9 mouse cellular contexts compared by ENCODE assay signal in the genomic region with DNA sequence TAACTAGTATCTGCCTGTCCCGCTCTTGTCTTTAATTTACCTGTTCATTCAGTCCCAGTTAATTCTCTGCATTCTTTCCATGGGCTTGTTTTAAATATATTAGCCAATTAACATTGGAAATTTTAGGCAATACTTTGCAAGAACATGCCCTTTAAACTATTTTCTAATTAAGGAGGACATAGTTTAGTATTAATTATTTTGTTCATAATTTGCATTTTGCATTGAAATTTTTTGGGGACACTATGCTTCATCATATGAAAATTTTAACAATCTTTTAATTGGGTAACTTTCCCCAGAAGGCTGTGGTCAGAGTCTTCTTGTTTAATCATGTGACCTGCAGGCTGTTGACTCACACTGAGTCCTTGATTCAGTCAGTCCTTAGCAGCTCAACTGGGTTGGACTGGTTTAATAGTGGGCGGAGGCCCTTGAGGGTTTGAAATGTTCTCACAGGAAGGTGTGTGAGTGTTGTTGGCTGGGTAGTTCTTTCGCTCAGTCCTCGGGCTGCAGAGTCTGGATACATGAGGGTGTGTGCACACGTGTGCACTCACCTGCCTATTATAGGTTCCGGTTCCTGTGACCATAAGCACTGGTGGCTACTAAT.
DNase-seq lines count a peak whose midpoint lies in the region; ATAC-seq lines count a peak whose summit lies in the region.
"Had no signal": no experiment of that assay in that cellular context is flagged by ENCODE, and none has a peak within 500 bp of the region (broad histone marks: within the 10 kb centered on the region; RNA-seq: fewer than 3 reads in every experiment).

No protein-coding gene starts in this region.

- H3K9ac ChIP-seq in heart, embryonic 16.5 days (ENCODE audit: low read length), result no peak overlapping the region
- H3K9ac ChIP-seq in heart, embryonic 11.5 days (ENCODE audit: low read depth, low read length), result no peak overlapping the region

- 75% methylated on average over 6 of the region's 6 CpGs for WGBS in heart, embryonic 16.5 days
- 76% methylated on average over 6 of the region's 6 CpGs for WGBS in heart, embryonic 11.5 days (ENCODE audit: insufficient replicate concordance)

- peaks cover 7% of the 10 kb centered on the region; the same call in 1 of the 2 replicates for H3K36me3 ChIP-seq in heart, embryonic 16.5 days (ENCODE audit: control insufficient read depth, insufficient read depth)
- 0 out of 2 replicates have a peak, but pooled peaks cover 4% of the 10 kb centered on the region for H3K36me3 ChIP-seq in heart, embryonic 11.5 days (ENCODE audit: control insufficient read depth, insufficient read depth, low read length)

- H3K27me3 ChIP-seq in heart, embryonic 16.5 days (ENCODE audit: control insufficient read depth, insufficient read depth, low read length), result no peaks in the 10 kb centered on the region
- H3K27me3 ChIP-seq in heart, embryonic 11.5 days (ENCODE audit: control insufficient read depth, insufficient read depth, low read length), result no peaks in the 10 kb centered on the region

- ATAC-seq in heart, embryonic 16.5 days (replicated peaks; ENCODE audit: extremely low read depth, insufficient read depth, low FRiP score), result no peak
- ATAC-seq in heart, embryonic 11.5 days (replicated peaks; ENCODE audit: insufficient number of reproducible peaks, low FRiP score, low TSS enrichment), result no peak

- DNase-seq in ZHBTc4 (ENCODE audit: low read depth, low spot score), result peak; percentile 93
- peak; percentile 69 for DNase-seq in kidney, adult 18-20 months
- peak; percentile 66 for DNase-seq in lung, postnatal 10 days
- no peak for DNase-seq in gastrocnemius, postnatal 25 days
- DNase-seq in cerebellum, adult 9-10 months, result no peak
- no peak for DNase-seq in liver

- H3K4me2 ChIP-seq in heart, embryonic 16.5 days (ENCODE audit: low read depth, low read length), result no peak overlapping the region; the same call in 1 of the 2 replicates
- no peak overlapping the region for H3K4me2 ChIP-seq in heart, embryonic 11.5 days

- no peaks in the 10 kb centered on the region for H3K9me3 ChIP-seq in heart, embryonic 16.5 days (replicated peaks; ENCODE audit: control insufficient read depth, low read length)
- no peaks in the 10 kb centered on the region for H3K9me3 ChIP-seq in heart, embryonic 11.5 days (replicated peaks; ENCODE audit: control insufficient read depth, low read length)

- peaks cover 32% of the 10 kb centered on the region for H3K4me1 ChIP-seq in heart, embryonic 16.5 days (ENCODE audit: control insufficient read depth, insufficient read depth, low read length)
- H3K4me1 ChIP-seq in heart, embryonic 11.5 days (ENCODE audit: control insufficient read depth, insufficient read depth, low read length), result peaks cover 20% of the 10 kb centered on the region

- no peak overlapping the region for H3K4me3 ChIP-seq in heart, embryonic 16.5 days (ENCODE audit: low read length)
- H3K4me3 ChIP-seq in heart, embryonic 11.5 days (ENCODE audit: low read depth, low read length), result no peak overlapping the region

- H3K27ac ChIP-seq in heart, embryonic 16.5 days (ENCODE audit: low read length), result 0 out of 2 replicates have a peak overlapping the region, but pooled peaks have one; percentile 5
- H3K27ac ChIP-seq in heart, embryonic 11.5 days (ENCODE audit: low read depth, low read length), result no peak overlapping the region
- H3K27ac ChIP-seq: macrophage had no signal

Comparison
In these comparisons a context has a peak if more than half of its experiments do, and no peak if none do; other contexts are left out.
1. DNase-seq: peak in ZHBTc4 (single experiment), kidney, adult 18-20 months (single experiment) and lung, postnatal 10 days (single experiment); none in gastrocnemius, postnatal 25 days (single experiment), cerebellum, adult 9-10 months (single experiment) and liver (single experiment).